Mouse (Mus musculus): ENCODE results near the gene Prp2.
A peak's percentile ranks its signal among the peaks of the same experiment; 100 is the strongest.
"Not testable (repeated sequence)": the region's sequence is repeated elsewhere in the genome, so short reads cannot be mapped to it uniquely, and the experiment has no call there.

Gene Prp2

GRCm38 (mm10) chr6:132595613-132596012 is at the start of gene Prp2:
Prp2 (plus strand) TSS chr6:132595913.
- DNase-seq: not testable (repeated sequence)

- DNase-seq: not testable (repeated sequence)
Observed at GRCm38 (mm10) chr6:132569509-132569908, 26.2 kb upstream of the Prp2 start, which contains the start of gene Prh1. Prh1 (plus strand) TSS chr6:132569809.

GRCm38 (mm10) chr6:132649399-132649798 is 53.7 kb downstream of the Prp2 start:
- DNase-seq: peak; percentile 37
